8 mouse cellular contexts compared by ENCODE assay signal in the genomic region with DNA sequence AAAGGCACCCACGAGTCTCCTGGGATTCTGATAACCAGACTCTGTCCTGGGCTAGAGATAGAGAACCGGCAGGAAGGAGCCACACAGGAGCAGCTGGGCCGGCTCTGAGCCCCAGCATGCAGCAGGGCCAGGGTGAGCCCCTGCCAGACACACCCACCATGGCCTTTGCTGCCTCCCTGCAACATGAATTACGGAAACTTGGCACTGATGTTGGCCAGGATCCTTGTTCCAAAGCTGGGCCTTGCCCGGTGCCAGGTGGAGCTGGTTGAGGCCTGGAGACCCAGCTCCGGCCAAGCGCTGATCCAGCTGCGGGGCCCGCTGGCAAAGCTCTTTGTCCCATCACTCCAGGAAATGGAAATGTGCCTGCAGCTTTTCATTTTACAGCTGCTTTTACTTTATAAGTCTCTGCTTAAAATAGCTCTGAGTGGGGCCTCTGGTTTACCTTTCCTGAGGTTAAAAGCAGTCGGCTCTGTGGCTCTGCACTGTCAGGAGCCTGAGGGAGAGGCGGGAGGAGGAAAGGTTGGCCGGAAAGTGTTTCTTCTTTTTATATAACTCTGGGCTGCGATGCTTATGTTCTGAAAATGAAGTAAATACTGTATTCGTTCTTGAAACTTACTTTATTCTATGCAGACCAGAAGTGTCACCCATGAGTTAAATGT. TPM values are rescaled to one million over a fixed set of nuclear protein-coding genes. Genes with fewer than 3 reads are reported as not detected.
DNase-seq lines count a peak whose midpoint lies in the region; ATAC-seq and TF ChIP-seq lines count a peak whose summit lies in the region.

No protein-coding gene starts in this region.

- H3K36me3 ChIP-seq in forebrain, embryonic 13.5 days (ENCODE audit: poor library complexity, severe bottlenecking) = no peaks in the 10 kb centered on the region
- H3K36me3 ChIP-seq in forebrain, embryonic 11.5 days (ENCODE audit: control insufficient read depth, insufficient read depth, low read length) = no peaks in the 10 kb centered on the region
- no peaks in the 10 kb centered on the region for H3K36me3 ChIP-seq in heart, embryonic 16.5 days (ENCODE audit: control insufficient read depth, insufficient read depth)

- 71% methylated on average over 14 of the region's 14 CpGs for WGBS in forebrain, embryonic 13.5 days
- 77% methylated on average over 14 of the region's 14 CpGs for WGBS in forebrain, embryonic 11.5 days
- WGBS in heart, embryonic 16.5 days = 21% methylated on average over 14 of the region's 14 CpGs
- 5% methylated on average over 14 of the region's 14 CpGs for WGBS in large intestine, adult 2 months

- no peaks in the 10 kb centered on the region for H3K9me3 ChIP-seq in forebrain, embryonic 13.5 days (replicated peaks)
- no peaks in the 10 kb centered on the region for H3K9me3 ChIP-seq in forebrain, embryonic 11.5 days (ENCODE audit: control insufficient read depth, low read length)
- no peaks in the 10 kb centered on the region for H3K9me3 ChIP-seq in heart, embryonic 16.5 days (replicated peaks; ENCODE audit: control insufficient read depth, low read length)

- H3K4me2 ChIP-seq in forebrain, embryonic 13.5 days = no peak overlapping the region
- H3K4me2 ChIP-seq in forebrain, embryonic 11.5 days (ENCODE audit: low read depth, low read length, severe bottlenecking) = no peak overlapping the region
- peak overlapping the region; percentile 5; the same call in 1 of the 2 replicates for H3K4me2 ChIP-seq in heart, embryonic 16.5 days (ENCODE audit: low read depth, low read length)

- no peak overlapping the region for H3K9ac ChIP-seq in forebrain, embryonic 13.5 days
- no peak overlapping the region for H3K9ac ChIP-seq in forebrain, embryonic 11.5 days (ENCODE audit: low read length)
- H3K9ac ChIP-seq in heart, embryonic 16.5 days (ENCODE audit: low read length) = peak overlapping the region; percentile 61

- H3K4me1 ChIP-seq in forebrain, embryonic 13.5 days = peaks cover 18% of the 10 kb centered on the region
- peaks cover 3% of the 10 kb centered on the region for H3K4me1 ChIP-seq in forebrain, embryonic 11.5 days (replicated peaks; ENCODE audit: control insufficient read depth, insufficient read depth, low read length)
- H3K4me1 ChIP-seq in embryonic fibroblast, embryonic 13.5 days (ENCODE audit: control insufficient read depth, insufficient read depth, low read length) = peaks cover 11% of the 10 kb centered on the region
- peaks cover 65% of the 10 kb centered on the region for H3K4me1 ChIP-seq in heart, embryonic 16.5 days (ENCODE audit: control insufficient read depth, insufficient read depth, low read length)

- TF ChIP-seq POLR2A in embryonic fibroblast, embryonic 13.5 days (IDR thresholded peaks at IDR 0.05; ENCODE audit: low read depth, low read length) = no peak

- no peak overlapping the region for H3K4me3 ChIP-seq in forebrain, embryonic 13.5 days
- H3K4me3 ChIP-seq in forebrain, embryonic 11.5 days (ENCODE audit: low read depth, low read length) = no peak overlapping the region
- no peak overlapping the region for H3K4me3 ChIP-seq in embryonic fibroblast, embryonic 13.5 days (ENCODE audit: insufficient read depth, low read length)
- no peak overlapping the region for H3K4me3 ChIP-seq in heart, embryonic 16.5 days (ENCODE audit: low read length)

- H3K27ac ChIP-seq in forebrain, embryonic 13.5 days = peak overlapping the region; percentile 27; the same call in 1 of the 2 replicates
- no peak overlapping the region for H3K27ac ChIP-seq in forebrain, embryonic 11.5 days (ENCODE audit: low read depth, low read length)
- H3K27ac ChIP-seq in embryonic fibroblast, embryonic 13.5 days (ENCODE audit: insufficient read depth, low read length) = peak overlapping the region; percentile 6; the same call in 1 of the 2 replicates
- H3K27ac ChIP-seq in heart, embryonic 16.5 days (ENCODE audit: low read length) = peak overlapping the region; percentile 93

- no peak for TF ChIP-seq CTCF in embryonic fibroblast, embryonic 13.5 days (IDR thresholded peaks at IDR 0.05; ENCODE audit: borderline replicate concordance, insufficient read depth, low read length)

- DNase-seq in forebrain, embryonic 11.5 days (ENCODE audit: low spot score) = no peak
- DNase-seq in adrenal gland, adult 18-20 months (ENCODE audit: low spot score in 2 of 2) = peak; percentile 45 to 50
- DNase-seq in large intestine, adult 2 months (ENCODE audit: low read depth, low spot score) = peak; percentile 89

- 0 out of 2 replicates have a peak, but pooled peaks cover 3% of the 10 kb centered on the region for H3K27me3 ChIP-seq in forebrain, embryonic 13.5 days
- no peaks in the 10 kb centered on the region for H3K27me3 ChIP-seq in forebrain, embryonic 11.5 days (ENCODE audit: control insufficient read depth, insufficient read depth, low read length)
- no peaks in the 10 kb centered on the region for H3K27me3 ChIP-seq in heart, embryonic 16.5 days (ENCODE audit: control insufficient read depth, insufficient read depth, low read length)

- 0 out of 2 replicates have a peak, but pooled peaks have one; percentile 53 for ATAC-seq in forebrain, embryonic 13.5 days
- ATAC-seq in forebrain, embryonic 11.5 days (replicated peaks; ENCODE audit: low FRiP score) = no peak
- ATAC-seq in heart, embryonic 16.5 days (replicated peaks; ENCODE audit: extremely low read depth, insufficient read depth, low FRiP score) = peak; percentile 46
- peak; percentile 76 for ATAC-seq in megakaryocyte-erythroid progenitor cell, adult 5-6 weeks (replicated peaks; ENCODE audit: low FRiP score, low TSS enrichment, poor library complexity, severe bottlenecking)
- no peak for ATAC-seq in granulocyte monocyte progenitor cell, adult 5-6 weeks (replicated peaks; ENCODE audit: poor library complexity, severe bottlenecking)

RNA-seq across cellular contexts. Expression of a gene that starts 20.1 kb away (rescaled TPM):
- 9.7 and 11.1 TPM in 2 replicates for polyA plus RNA-seq in forebrain, embryonic 13.5 days (2015; fragmentation: Nextera tagmentation; extraction: Ambion mirVana)
- polyA plus RNA-seq in forebrain, embryonic 11.5 days (2014; fragmentation: Nextera tagmentation; extraction: Ambion mirVana) = 22.4 and 23.7 TPM in 2 replicates
- 100 to 1,000 TPM in 1 of 2 experiments, 10 to 100 TPM in 1; 80.9 to 101 TPM for total RNA-seq in adrenal gland, adult 18-20 months (2021)
- 85.4 and 90.9 TPM in 2 replicates for polyA plus RNA-seq in embryonic fibroblast, embryonic 13.5 days (2011; ENCODE audit: insufficient read length, low read depth, missing spikeins)
- 47.4 and 54.8 TPM in 2 replicates for polyA plus RNA-seq in heart, embryonic 16.5 days (2015; fragmentation: Nextera tagmentation; extraction: Ambion mirVana)
- polyA plus RNA-seq in large intestine, adult 2 months (2012; rRNA removed) = 42.7 and 51.1 TPM in 2 replicates
- total RNA-seq in megakaryocyte-erythroid progenitor cell, adult 5-6 weeks (2014; fragmentation: Nextera tagmentation) = 4.6 and 8.2 TPM in 2 replicates
- total RNA-seq in megakaryocyte-erythroid progenitor cell, adult 5-6 weeks (2017) = 3.2 and 4.9 TPM in 2 replicates
- 7.9 and 10.2 TPM in 2 replicates for total RNA-seq in granulocyte monocyte progenitor cell, adult 5-6 weeks (2014; fragmentation: Nextera tagmentation)
- total RNA-seq in granulocyte monocyte progenitor cell, adult 5-6 weeks (2017) = 5.5 and 11.6 TPM in 2 replicates

Comparison
In these comparisons a context has a peak if more than half of its experiments do, and no peak if none do; other contexts are left out.
1. ATAC-seq: peak in forebrain, embryonic 13.5 days (single experiment), heart, embryonic 16.5 days (single experiment) and megakaryocyte-erythroid progenitor cell, adult 5-6 weeks (single experiment); none in forebrain, embryonic 11.5 days (single experiment) and granulocyte monocyte progenitor cell, adult 5-6 weeks (single experiment).